8 mouse cellular contexts compared by ENCODE assay signal in the genomic region with DNA sequence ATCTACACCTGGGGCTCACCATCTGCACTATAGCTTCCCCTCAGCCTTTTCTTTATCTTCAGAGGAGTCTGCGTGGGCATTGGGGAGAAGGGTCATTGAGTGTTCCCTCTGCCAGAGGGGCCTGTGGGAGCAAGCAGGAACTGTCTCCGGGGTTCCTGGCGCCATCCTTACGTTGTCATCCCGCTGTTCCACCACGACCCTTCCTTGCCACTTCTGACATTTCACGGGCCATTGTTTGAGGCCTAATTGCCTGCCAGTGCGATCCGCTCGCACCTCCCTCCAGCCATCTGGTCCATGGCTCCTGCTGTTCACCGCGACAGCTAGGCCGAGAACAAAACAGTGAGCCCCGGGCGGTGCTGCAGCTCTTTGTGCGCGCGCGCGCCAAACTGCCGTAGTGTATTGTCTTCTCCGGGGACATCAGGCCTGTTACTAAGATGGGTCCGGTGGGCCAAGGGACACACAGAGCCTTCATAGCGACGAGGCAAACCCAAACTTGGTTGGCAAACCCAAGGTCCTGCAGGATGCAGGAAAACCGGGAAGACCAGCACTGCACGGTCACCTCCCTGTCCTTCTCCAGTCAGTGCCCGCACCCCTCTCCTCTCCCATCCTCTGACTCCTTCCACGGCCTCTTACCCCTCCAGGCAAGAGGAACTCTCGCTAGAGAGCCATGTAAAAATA. TPM values are rescaled to one million over a fixed set of nuclear protein-coding genes. Genes with fewer than 3 reads are reported as not detected.
DNase-seq lines count a peak whose midpoint lies in the region; ATAC-seq and TF ChIP-seq lines count a peak whose summit lies in the region.

No protein-coding gene starts in this region.

- no peak for TF ChIP-seq CTCF in forebrain, postnatal 0 days (IDR thresholded peaks at IDR 0.05; ENCODE audit: low read depth)

- H3K27me3 ChIP-seq in forebrain, postnatal 0 days (ENCODE audit: insufficient read depth, low read length): no peaks in the 10 kb centered on the region; the same call in 1 of the 2 replicates
- no peaks in the 10 kb centered on the region for H3K27me3 ChIP-seq in kidney, embryonic 16.5 days (ENCODE audit: insufficient read depth, low read length)
- peaks cover 27% of the 10 kb centered on the region for H3K27me3 ChIP-seq in liver, embryonic 13.5 days

- H3K4me1 ChIP-seq in forebrain, postnatal 0 days (ENCODE audit: insufficient read depth): peaks cover 16% of the 10 kb centered on the region
- peaks cover 15% of the 10 kb centered on the region for H3K4me1 ChIP-seq in kidney, embryonic 16.5 days (ENCODE audit: insufficient read depth, low read length)
- H3K4me1 ChIP-seq in liver, embryonic 13.5 days (replicated peaks): peaks cover 14% of the 10 kb centered on the region

- ATAC-seq in forebrain, postnatal 0 days: peak; percentile 90
- ATAC-seq in kidney, embryonic 16.5 days (ENCODE audit: low FRiP score, low TSS enrichment): peak; percentile 58; the same call in 1 of the 2 replicates
- ATAC-seq in liver, embryonic 13.5 days (ENCODE audit: low read depth): peak; percentile 23; the same call in 1 of the 2 replicates

- peak overlapping the region; percentile 51 for H3K9ac ChIP-seq in forebrain, postnatal 0 days
- H3K9ac ChIP-seq in kidney, embryonic 16.5 days (replicated peaks; ENCODE audit: low read length): peak overlapping the region; percentile 66
- peak overlapping the region; percentile 33; the same call in 1 of the 2 replicates for H3K9ac ChIP-seq in liver, embryonic 13.5 days

- H3K4me2 ChIP-seq in forebrain, postnatal 0 days (ENCODE audit: low read depth): peak overlapping the region; percentile 46
- peak overlapping the region; percentile 66 for H3K4me2 ChIP-seq in kidney, embryonic 16.5 days (replicated peaks; ENCODE audit: low read depth, low read length)
- H3K4me2 ChIP-seq in liver, embryonic 13.5 days: peak overlapping the region; percentile 67

- peak; percentile 51 for DNase-seq in ovary, postnatal 36 days (ENCODE audit: low spot score)
- DNase-seq in ovary, adult 18-20 months (ENCODE audit: low spot score): no peak
- DNase-seq in cerebellum, adult 8-10 months: peak; percentile 88
- peak; percentile 87 for DNase-seq in forebrain, postnatal 0 days
- DNase-seq in liver, embryonic 13.5 days: no peak
- DNase-seq in right cerebral cortex, adult 2 months (ENCODE audit: low spot score in 2 of 2): peak; percentile 68 to 77
- DNase-seq in spleen, postnatal 14 days (ENCODE audit: low spot score in 2 of 2): no peak

- no peaks in the 10 kb centered on the region for H3K9me3 ChIP-seq in forebrain, postnatal 0 days (ENCODE audit: low read length)
- H3K9me3 ChIP-seq in kidney, embryonic 16.5 days (ENCODE audit: low read length): no peaks in the 10 kb centered on the region
- no peaks in the 10 kb centered on the region for H3K9me3 ChIP-seq in liver, embryonic 13.5 days (replicated peaks)

- under 1% methylated on average over 30 of the region's 30 CpGs for WGBS in forebrain, postnatal 0 days
- WGBS in kidney, embryonic 16.5 days: 5% methylated on average over 30 of the region's 30 CpGs
- WGBS in liver, embryonic 13.5 days (ENCODE audit: insufficient replicate concordance): 9% methylated on average over 30 of the region's 30 CpGs

- H3K4me3 ChIP-seq in forebrain, postnatal 0 days (ENCODE audit: low read depth, low read length): peak overlapping the region; percentile 18
- H3K4me3 ChIP-seq in kidney, embryonic 16.5 days (ENCODE audit: low read length): peak overlapping the region; percentile 38
- H3K4me3 ChIP-seq in liver, embryonic 13.5 days (replicated peaks): peak overlapping the region; percentile 44

- no peaks in the 10 kb centered on the region for H3K36me3 ChIP-seq in forebrain, postnatal 0 days (ENCODE audit: insufficient read depth)
- H3K36me3 ChIP-seq in kidney, embryonic 16.5 days (ENCODE audit: insufficient read depth, low read length): no peaks in the 10 kb centered on the region
- H3K36me3 ChIP-seq in liver, embryonic 13.5 days: no peaks in the 10 kb centered on the region

- H3K27ac ChIP-seq in forebrain, postnatal 0 days (ENCODE audit: low read depth, low read length): peak overlapping the region; percentile 85
- peak overlapping the region; percentile 50 for H3K27ac ChIP-seq in kidney, embryonic 16.5 days (ENCODE audit: low read length)
- no peak overlapping the region for H3K27ac ChIP-seq in liver, embryonic 13.5 days

RNA-seq across cellular contexts. Expression of a gene that starts 8.9 kb away (rescaled TPM):
- not detected in 2 replicates for total RNA-seq in forebrain, postnatal 0 days (2014; rRNA removed)
- polyA plus RNA-seq in forebrain, postnatal 0 days (2015; fragmentation: Nextera tagmentation; extraction: Ambion mirVana): not detected in 2 replicates
- polyA plus RNA-seq in kidney, embryonic 16.5 days (2015; fragmentation: Nextera tagmentation; extraction: Ambion mirVana): not detected in 2 replicates
- not detected in 2 replicates for polyA plus RNA-seq in liver, embryonic 13.5 days (2015; fragmentation: Nextera tagmentation; extraction: Ambion mirVana)

RNA-seq across cellular contexts. Expression of a gene that starts 45.9 kb away (rescaled TPM):
- total RNA-seq in forebrain, postnatal 0 days (2014; rRNA removed): 13.5 and 14.7 TPM in 2 replicates
- polyA plus RNA-seq in forebrain, postnatal 0 days (2015; fragmentation: Nextera tagmentation; extraction: Ambion mirVana): 11.5 and 12.8 TPM in 2 replicates
- 25.6 and 29.6 TPM in 2 replicates for polyA plus RNA-seq in kidney, embryonic 16.5 days (2015; fragmentation: Nextera tagmentation; extraction: Ambion mirVana)
- polyA plus RNA-seq in liver, embryonic 13.5 days (2015; fragmentation: Nextera tagmentation; extraction: Ambion mirVana): 8.0 and 10.1 TPM in 2 replicates

RNA-seq across cellular contexts. Expression of a gene that starts 55.8 kb away (rescaled TPM):
- 34.3 and 44.1 TPM in 2 replicates for total RNA-seq in forebrain, postnatal 0 days (2014; rRNA removed)
- 49.1 and 56.0 TPM in 2 replicates for polyA plus RNA-seq in forebrain, postnatal 0 days (2015; fragmentation: Nextera tagmentation; extraction: Ambion mirVana)
- polyA plus RNA-seq in kidney, embryonic 16.5 days (2015; fragmentation: Nextera tagmentation; extraction: Ambion mirVana): 61.1 and 61.9 TPM in 2 replicates
- 39.5 and 44.6 TPM in 2 replicates for polyA plus RNA-seq in liver, embryonic 13.5 days (2015; fragmentation: Nextera tagmentation; extraction: Ambion mirVana)

Comparison
In these comparisons a context has a peak if more than half of its experiments do, and no peak if none do; other contexts are left out.
1. DNase-seq: peak in ovary, postnatal 36 days (single experiment), cerebellum, adult 8-10 months (single experiment), forebrain, postnatal 0 days (single experiment) and right cerebral cortex, adult 2 months (2 of 2); none in ovary, adult 18-20 months (single experiment), liver, embryonic 13.5 days (single experiment) and spleen, postnatal 14 days (0 of 2).
2. ATAC-seq: peak in every context shown above with its lines; median percentile 90 in forebrain, postnatal 0 days; 58 in kidney, embryonic 16.5 days; 23 in liver, embryonic 13.5 days.
3. Peak in every context shown above with its lines, with median percentiles within 50 percentile points of each other: H3K4me2 ChIP-seq, H3K4me3 ChIP-seq and H3K9ac ChIP-seq.